Mouse (Mus musculus) kidney, postnatal 0 days (tissue): ENCODE measurements around the gene Tmem207. TPM values are rescaled to one million over a fixed set of nuclear protein-coding genes. Genes with fewer than 3 reads are reported as not detected.

Source experiments
- ATAC-seq: fragments of 200-750 bp; cut with Nextera tagmentation; replicated peaks from 2 replicates; pipeline ENCODE4 v1.8.0; 2017; ENCODE audit warnings: low read depth, moderate number of reproducible peaks, moderate TSS enrichment, moderate library complexity; ENCODE audit not compliant: low FRiP score
- DNase-seq: peaks from one replicate; pipeline ENCODE4 v3.0.0-alpha.2; 2016; ENCODE audit warnings: low spot score
- H3K27ac ChIP-seq: fragments of 300-500 bp; sonication (generic); 2 replicates; pipeline ENCODE4 v1.5.1; 2014; ENCODE audit warnings: mild to moderate bottlenecking
- H3K27me3 ChIP-seq: fragments of 300-500 bp; sonication (generic); 2 replicates; pipeline ENCODE4 v1.6.1; 2014; ENCODE audit warnings: low read length, mixed read lengths; ENCODE audit not compliant: insufficient read depth
- H3K36me3 ChIP-seq: fragments of 300-500 bp; sonication (generic); 2 replicates; pipeline ENCODE4 v1.6.1; 2014; ENCODE audit warnings: low read length, mixed read lengths; ENCODE audit not compliant: insufficient read depth
- H3K4me1 ChIP-seq: fragments of 300-500 bp; sonication (generic); replicated peaks from 2 replicates; pipeline ENCODE4 v1.6.1; 2014; ENCODE audit warnings: antibody characterized with exemption, low read length, mixed read lengths; ENCODE audit not compliant: insufficient read depth
- H3K4me2 ChIP-seq: fragments of 300-500 bp; sonication (generic); 2 replicates; pipeline ENCODE4 v1.6.1; 2014; ENCODE audit warnings: mild to moderate bottlenecking, low read length, moderate library complexity, mixed read lengths
- H3K4me3 ChIP-seq: fragments of 300-500 bp; sonication (generic); replicated peaks from 2 replicates; pipeline ENCODE4 v1.5.1; 2014; ENCODE audit warnings: low read depth, low read length
- H3K9ac ChIP-seq: fragments of 300-500 bp; sonication (generic); 2 replicates; pipeline ENCODE4 v1.6.1; 2014; ENCODE audit warnings: low read depth, low read length
- H3K9me3 ChIP-seq: fragments of 300-500 bp; sonication (generic); replicated peaks from 2 replicates; pipeline ENCODE4 v1.6.1; 2016; ENCODE audit warnings: low read length, inconsistent platforms, mixed read lengths
- CTCF ChIP-seq: IDR thresholded peaks from 2 replicates; pipeline ENCODE4 v1.5.1; 2016; ENCODE audit warnings: antibody characterized with exemption, low read depth, mild to moderate bottlenecking, moderate library complexity
- WGBS: fragments of 180-500 bp; shearing (Covaris S2); extraction: QIAGEN DNeasy Blood & Tissue Kit; methylation state at CpG from one replicate; pipeline ENCODE4 v1.1.7; 2014; 5-methylcytosine and 5-hydroxymethylcytosine counted together
- polyA plus RNA-seq: library from polyadenylated mRNA; unstranded; fragments of >200 nt; fragmentation: Nextera tagmentation; extraction: Ambion mirVana; gene quantifications from 2 replicates; pipeline ENCODE4 v1.2.1, GENCODE M21; 2015

Tmem207 gene
- polyA plus RNA-seq, 1 experiment from 2014 or later: 2.1 TPM

DNA sequence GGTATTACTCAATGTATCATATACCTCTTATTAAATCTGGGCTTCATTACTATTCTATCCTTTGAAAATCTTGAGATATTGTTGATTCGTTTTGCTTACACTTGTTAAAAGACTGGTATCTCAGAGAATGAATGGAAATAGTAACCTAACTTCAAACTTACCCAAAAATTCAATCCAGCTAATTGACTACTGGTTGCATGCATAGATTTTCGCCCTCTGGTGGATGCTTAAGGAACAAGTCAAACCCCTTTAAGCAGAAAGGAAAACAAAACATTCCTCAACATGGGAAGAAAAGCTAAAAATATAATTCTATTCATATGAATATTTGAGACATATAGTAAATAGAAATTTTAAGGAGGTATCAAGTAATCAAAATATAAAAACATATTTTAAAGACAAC, 30.8 kb downstream of the Tmem207 start:
- peak; percentile 82 for TF ChIP-seq CTCF
- H3K4me1 ChIP-seq: no peaks in the 10 kb centered on the region
- H3K9ac ChIP-seq: no peak overlapping the region

DNA sequence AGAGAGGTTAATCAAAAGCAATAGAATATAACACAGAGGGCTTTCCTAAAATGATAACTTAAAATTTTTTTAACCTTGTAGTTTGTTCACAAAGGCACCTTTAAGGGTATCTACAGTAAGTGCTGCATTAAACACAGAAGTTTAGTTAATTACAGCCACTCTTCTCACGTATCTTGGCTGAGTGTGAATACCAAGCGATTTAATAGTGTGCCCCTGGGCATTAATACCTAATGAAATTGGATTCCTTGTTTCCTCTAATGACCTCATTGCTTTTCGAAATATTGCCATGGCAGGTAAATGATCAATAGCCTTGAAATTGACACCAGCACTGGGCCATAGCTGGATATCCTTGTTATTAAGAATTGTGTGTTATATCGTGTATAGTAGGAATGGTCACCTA, 55.3 kb downstream of the Tmem207 start:
- Histone ChIP-seq H3K4me1 (no peaks in the 10 kb centered on the region), H3K4me2 (no peak overlapping the region), H3K27ac (no peak overlapping the region), H3K27me3 (no peaks in the 10 kb centered on the region), H3K4me3 (no peak overlapping the region), H3K9me3 (no peaks in the 10 kb centered on the region), H3K9ac (no peak overlapping the region), H3K36me3 (no peaks in the 10 kb centered on the region)
- DNase-seq (no peak), ATAC-seq (no peak)
- WGBS: 64% methylated on average over 4 of the region's 4 CpGs
- TF ChIP-seq CTCF: no peak

More for the DNA sequence above, 30.8 kb downstream of the Tmem207 start:
- 11% methylated on average over 2 of the region's 2 CpGs for WGBS
- H3K27ac ChIP-seq: no peak overlapping the region
- H3K4me2 ChIP-seq: no peak overlapping the region
- no peak overlapping the region for H3K4me3 ChIP-seq
- H3K9me3 ChIP-seq: no peaks in the 10 kb centered on the region
- H3K27me3 ChIP-seq: no peaks in the 10 kb centered on the region
- DNase-seq (peak; percentile 52), ATAC-seq (no peak)
- H3K36me3 ChIP-seq: no peaks in the 10 kb centered on the region

DNA sequence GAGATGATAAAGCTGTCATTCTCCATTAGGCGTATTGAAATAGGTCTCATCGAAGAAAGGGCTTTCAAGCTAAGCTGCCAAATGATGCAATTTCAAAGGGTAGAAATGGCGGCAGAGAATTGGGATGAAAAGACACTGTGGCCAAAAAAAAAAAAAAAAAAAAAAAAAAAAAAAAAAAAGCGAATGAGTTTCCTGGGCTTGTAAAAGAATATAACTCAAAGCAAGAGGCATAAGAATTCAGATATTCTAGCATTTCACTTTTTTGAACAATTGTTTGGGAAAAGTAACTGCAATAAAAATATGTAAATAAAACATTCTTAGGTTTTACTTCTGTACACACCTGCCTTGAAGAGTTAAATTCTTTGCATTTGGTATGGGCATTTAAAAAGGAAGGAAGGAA, 60.0 kb downstream of the Tmem207 start:
- H3K9ac ChIP-seq: no peak overlapping the region
- H3K4me2 ChIP-seq: no peak overlapping the region
- no peaks in the 10 kb centered on the region for H3K27me3 ChIP-seq
- H3K36me3 ChIP-seq: no peaks in the 10 kb centered on the region
- TF ChIP-seq CTCF: no peak
- 87% methylated on average over 4 of the region's 4 CpGs for WGBS
- H3K27ac ChIP-seq: no peak overlapping the region
- ATAC-seq (no peak), DNase-seq (no peak)
- no peak overlapping the region for H3K4me3 ChIP-seq
- H3K9me3 ChIP-seq: no peaks in the 10 kb centered on the region
- no peaks in the 10 kb centered on the region; the same call in 1 of the 2 replicates for H3K4me1 ChIP-seq

DNA sequence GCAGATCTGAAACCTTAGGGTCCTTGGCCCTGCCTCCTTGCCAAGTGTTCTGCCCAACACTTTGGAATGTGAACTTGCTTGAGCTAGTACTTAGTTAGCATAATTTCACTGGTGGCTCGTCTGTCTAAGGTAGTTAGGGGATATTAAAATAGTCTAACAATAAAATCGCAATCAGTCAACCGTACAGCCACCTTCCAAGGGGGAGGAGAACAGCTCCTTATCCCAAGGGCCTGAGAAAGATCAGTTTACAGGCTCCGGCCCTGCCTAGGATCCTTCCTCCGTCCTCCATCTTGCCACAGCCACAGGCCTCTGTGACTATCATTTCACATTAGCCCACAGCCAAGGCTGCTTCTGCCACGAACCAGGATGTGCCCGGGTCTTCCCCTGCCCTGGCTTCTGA, 63.7 kb downstream of the Tmem207 start, which contains the start of gene Cldn16:
Cldn16 (plus strand) TSS at position 301 of the 400 bp plus-strand sequence.
- H3K27me3 ChIP-seq: no peaks in the 10 kb centered on the region
- no peaks in the 10 kb centered on the region for H3K36me3 ChIP-seq
- no peak for DNase-seq
- 57% methylated on average over 7 of the region's 7 CpGs for WGBS
- no peaks in the 10 kb centered on the region for H3K9me3 ChIP-seq
- ATAC-seq: no peak
- no peak within 1 kb of the TSS for H3K9ac ChIP-seq
- H3K4me1 ChIP-seq: no peaks in the 10 kb centered on the region; the same call in 1 of the 2 replicates
- no peak within 1 kb of the TSS for H3K27ac ChIP-seq
- H3K4me2 ChIP-seq: 0 out of 2 replicates have a peak within 1 kb of the TSS, but pooled peaks have one; percentile 16
- H3K4me3 ChIP-seq: no peak within 1 kb of the TSS
- no peak for TF ChIP-seq CTCF

DNA sequence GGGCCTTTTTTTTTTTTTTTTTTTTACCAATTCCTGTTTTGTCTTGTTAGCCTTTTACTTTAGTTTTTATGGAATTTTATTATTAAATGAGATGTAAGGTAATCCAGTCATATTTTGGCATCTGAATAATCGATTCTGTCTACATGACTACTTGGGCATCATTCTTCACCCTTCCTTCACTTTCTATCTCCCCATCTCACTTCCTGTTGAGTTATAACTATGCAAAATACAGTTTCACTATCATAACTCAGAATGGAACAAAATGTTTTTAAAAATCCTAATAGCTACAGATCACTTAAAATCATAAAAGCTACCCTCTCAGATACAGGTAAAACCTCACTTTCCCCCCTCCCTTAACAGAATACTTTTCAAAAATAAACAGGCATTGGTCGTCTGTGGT, 70.4 kb downstream of the Tmem207 start:
- Histone ChIP-seq H3K4me3 (no peak overlapping the region), H3K36me3 (no peaks in the 10 kb centered on the region), H3K4me1 (no peaks in the 10 kb centered on the region), H3K27ac (no peak overlapping the region), H3K4me2 (no peak overlapping the region), H3K9me3 (no peaks in the 10 kb centered on the region), H3K9ac (no peak overlapping the region), H3K27me3 (no peaks in the 10 kb centered on the region)
- no peak for TF ChIP-seq CTCF
- WGBS: 85% methylated on average over 2 of the region's 2 CpGs
- DNase-seq (no peak), ATAC-seq (no peak)

DNA sequence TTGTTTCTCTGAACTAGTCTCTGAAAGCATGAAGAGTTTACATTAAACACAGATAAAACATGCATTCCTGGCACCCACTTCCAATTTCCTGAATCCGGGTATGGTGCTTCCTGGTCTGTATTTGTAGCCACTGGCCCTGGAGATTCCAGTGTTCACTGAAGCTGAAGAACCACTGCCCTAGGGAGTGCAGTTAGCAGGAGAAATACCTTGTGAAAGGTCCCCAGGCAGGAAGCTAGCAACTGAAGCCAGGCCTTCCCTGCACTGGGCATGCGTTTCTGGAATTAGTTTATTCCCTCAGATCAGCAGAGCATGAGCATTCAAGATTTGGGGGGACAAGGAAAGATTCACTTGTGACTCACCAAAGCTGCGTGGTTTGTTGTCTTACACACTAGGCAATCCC, 72.4 kb downstream of the Tmem207 start:
- 35% methylated on average over 3 of the region's 3 CpGs for WGBS
- Histone ChIP-seq H3K9me3 (no peaks in the 10 kb centered on the region), H3K27ac (no peak overlapping the region), H3K36me3 (no peaks in the 10 kb centered on the region), H3K27me3 (no peaks in the 10 kb centered on the region), H3K9ac (no peak overlapping the region), H3K4me3 (no peak overlapping the region), H3K4me2 (no peak overlapping the region), H3K4me1 (no peaks in the 10 kb centered on the region)
- DNase-seq (peak; percentile 12), ATAC-seq (no peak)
- TF ChIP-seq CTCF: no peak

Other genes starting within 250 kb of the Tmem207 start
- 36.0 and 38.0 TPM in 2 replicates for gene Cldn1, start 154.9 kb downstream of the Tmem207 start, polyA plus RNA-seq
- 26.8 and 28.6 TPM in 2 replicates for gene Cldn16, start 63.6 kb downstream of the Tmem207 start, polyA plus RNA-seq
- gene Il1rap, start 54.9 kb upstream of the Tmem207 start, polyA plus RNA-seq: 9.3 and 10.9 TPM in 2 replicates